Mouse (Mus musculus) small intestine, adult 2 months (tissue): ENCODE results near the gene Kazn.

Experiments used
- CTCF ChIP-seq: fragments of 200-500 bp; IDR thresholded peaks from 2 replicates; pipeline ENCODE4 v1.5.1; 2012; ENCODE audit warnings: low read depth, mild to moderate bottlenecking, control low read depth, inconsistent platforms, low read length, moderate library complexity, mixed read lengths; ENCODE audit not compliant: insufficient replicate concordance, insufficient read length; ENCODE audit errors: extremely low read depth
- POLR2A ChIP-seq: fragments of 200-500 bp; IDR thresholded peaks from 2 replicates; pipeline ENCODE4 v1.6.1; 2012; ENCODE audit warnings: low read depth, mild to moderate bottlenecking, control low read depth, inconsistent platforms, low read length, moderate library complexity

GRCm38 (mm10) chr4:142212425-142212824, 26.8 kb downstream of the Kazn start:
- TF ChIP-seq CTCF (no peak), POLR2A (no peak)
